Mouse (Mus musculus): Measurements from ENCODE around the gene Alpi. TPM values are rescaled to one million over a fixed set of nuclear protein-coding genes. Genes with fewer than 3 reads are reported as not detected.

The Alpi gene
- total and polyA plus RNA-seq, 3 experiments: not detected

DNA sequence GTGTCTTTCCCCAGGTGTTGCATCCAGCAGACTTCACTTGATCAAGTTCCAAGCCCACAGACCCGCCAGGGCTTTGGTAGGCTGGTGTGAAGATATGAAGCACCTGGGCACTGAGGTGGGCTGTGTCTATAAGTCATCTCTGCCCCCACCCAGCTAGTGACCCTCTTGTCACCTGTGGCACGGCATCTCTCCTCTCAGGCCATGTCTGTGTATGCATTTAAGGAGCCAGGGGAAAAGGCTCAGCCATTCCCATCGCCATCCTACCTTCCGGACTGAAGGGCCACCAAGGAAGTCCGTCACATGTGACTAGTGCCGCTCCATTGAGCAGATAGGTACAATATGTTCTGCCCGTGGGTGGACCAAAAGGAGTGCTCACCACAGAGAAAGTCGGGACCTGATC lies 5.8 kb downstream of the Alpi start:
- H3K36me3 ChIP-seq (ENCODE audit: control insufficient read depth in 1 of 2, insufficient read depth in 2 of 2, low read length in 2 of 2): no peaks in the 10 kb centered on the region
- no peak overlapping the region for H3K9ac ChIP-seq (ENCODE audit: control insufficient read depth, low read depth, low read length, poor library complexity, severe bottlenecking)
- no peak for DNase-seq (ENCODE audit: low read depth, low spot score)
- no peaks in the 10 kb centered on the region for H3K27me3 ChIP-seq (ENCODE audit: control insufficient read depth in 1 of 2, insufficient read depth in 2 of 2, low read length in 2 of 2)
- no peaks in the 10 kb centered on the region for H3K9me3 ChIP-seq (replicated peaks; ENCODE audit: insufficient read depth, low read length)
- no peak overlapping the region for H3K4me3 ChIP-seq (ENCODE audit: control insufficient read depth in 1 of 2, insufficient read depth in 1 of 2, low read depth in 2 of 2, low read length in 2 of 2)
- no peaks in the 10 kb centered on the region; a peak in 2 of 4 replicates for H3K4me1 ChIP-seq (ENCODE audit: control insufficient read depth in 1 of 2, insufficient read depth in 2 of 2, low read length in 2 of 2)
- TF ChIP-seq USF2 (IDR thresholded peaks at IDR 0.05; ENCODE audit: borderline replicate concordance in 1 of 2, insufficient read depth in 1 of 2, low read depth in 1 of 2, low read length in 2 of 2) (no peak), GABPA (IDR thresholded peaks at IDR 0.05; ENCODE audit: low read depth, low read length) (no peak), ETS1 (IDR thresholded peaks at IDR 0.05; ENCODE audit: low read depth, low read length) (no peak), ELF1 (IDR thresholded peaks at IDR 0.05; ENCODE audit: low read depth, low read length) (no peak), POLR2AphosphoS5 (IDR thresholded peaks at IDR 0.05; ENCODE audit: borderline replicate concordance, low read depth, low read length) (no peak), SMC3 (IDR thresholded peaks at IDR 0.05; ENCODE audit: low read depth, low read length) (no peak), KAT2A (conservative IDR thresholded peaks at IDR 0.05; ENCODE audit: low read depth, low read length) (no peak), MYB (IDR thresholded peaks at IDR 0.05; ENCODE audit: low read depth, low read length) (no peak), MXI1 (IDR thresholded peaks at IDR 0.05; ENCODE audit: low read depth, low read length) (no peak), MEF2A (IDR thresholded peaks at IDR 0.05; ENCODE audit: extremely low read depth, insufficient replicate concordance, low read depth, low read length, poor library complexity, severe bottlenecking) (no peak), GATA1 (IDR thresholded peaks at IDR 0.05; ENCODE audit: low read depth, low read length) (no peak), NELFE (IDR thresholded peaks at IDR 0.05; ENCODE audit: low read depth, low read length) (no peak), MAX (IDR thresholded peaks at IDR 0.05; ENCODE audit: low read length) (no peak), POLR2AphosphoS2 (IDR thresholded peaks at IDR 0.05; ENCODE audit: low read length) (no peak), CHD1 (IDR thresholded peaks at IDR 0.05; ENCODE audit: low read depth, low read length) (no peak), EP300 (IDR thresholded peaks at IDR 0.05; ENCODE audit: low read depth in 1 of 2, low read length in 2 of 2) (no peak), TCF12 (IDR thresholded peaks at IDR 0.05; ENCODE audit: low read depth, low read length) (no peak), TAL1 (IDR thresholded peaks at IDR 0.05; ENCODE audit: low read length) (no peak), BHLHE40 (IDR thresholded peaks at IDR 0.05; ENCODE audit: borderline replicate concordance, low read depth, low read length) (no peak)
- no peak overlapping the region for H3K27ac ChIP-seq (ENCODE audit: control insufficient read depth, low read depth, low read length)
- H3K79me2 ChIP-seq (ENCODE audit: control insufficient read depth, insufficient read depth, low read length, poor library complexity): no peaks in the 10 kb centered on the region

DNA sequence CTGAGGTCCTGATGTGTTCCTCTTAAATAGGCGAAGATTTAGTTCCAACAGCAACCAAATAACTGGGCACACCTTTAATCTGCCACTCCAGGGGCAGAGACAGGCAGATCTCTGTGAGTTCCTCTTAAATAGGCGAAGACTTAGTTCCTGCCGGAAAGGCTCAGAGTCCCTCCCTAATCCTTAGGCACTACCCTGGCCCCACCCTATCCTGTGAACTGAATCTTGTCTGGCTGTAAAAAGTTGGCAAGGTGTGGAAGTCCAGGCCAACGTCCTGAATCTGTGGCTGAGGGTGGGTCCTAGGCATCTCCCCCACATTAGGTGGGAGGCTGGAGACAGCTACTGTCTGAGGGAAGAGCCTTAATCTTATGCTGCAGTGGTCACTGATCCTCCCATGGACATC lies 11.6 kb downstream of the Alpi start, which contains the start of gene Alppl2:
Alppl2 (minus strand) TSS at position 101 of the 400 bp plus-strand sequence.
- no peak within 1 kb of the TSS for H3K4me3 ChIP-seq (ENCODE audit: control insufficient read depth in 1 of 2, insufficient read depth in 1 of 2, low read depth in 2 of 2, low read length in 2 of 2)

More for the DNA sequence above, 11.6 kb downstream of the Alpi start, which contains the start of gene Alppl2:
- H3K27me3 ChIP-seq (ENCODE audit: control insufficient read depth in 1 of 2, insufficient read depth in 2 of 2, low read length in 2 of 2): no peaks in the 10 kb centered on the region
- H3K79me2 ChIP-seq (ENCODE audit: control insufficient read depth, insufficient read depth, low read length, poor library complexity): no peaks in the 10 kb centered on the region
- DNase-seq (ENCODE audit: low read depth, low spot score): no peak
- TF ChIP-seq GABPA (IDR thresholded peaks at IDR 0.05; ENCODE audit: low read depth, low read length) (no peak), MAZ (IDR thresholded peaks at IDR 0.05; ENCODE audit: low read depth, low read length) (no peak), CTCF (IDR thresholded peaks at IDR 0.05 in 2 of 3, conservative IDR thresholded peaks at IDR 0.05 in 1 of 3; ENCODE audit: control insufficient read depth in 1 of 3, insufficient read depth in 1 of 3, low read depth in 2 of 3, low read length in 3 of 3, poor library complexity in 1 of 3, severe bottlenecking in 1 of 3) (no peak), ZMIZ1 (IDR thresholded peaks at IDR 0.05; ENCODE audit: low read depth, low read length) (no peak), TBP (IDR thresholded peaks at IDR 0.05; ENCODE audit: low read depth, low read length) (no peak), USF1 (IDR thresholded peaks at IDR 0.05; ENCODE audit: low read depth, low read length) (no peak), POLR2A (IDR thresholded peaks at IDR 0.05; ENCODE audit: control insufficient read depth in 1 of 2, insufficient read depth in 1 of 2, low read depth in 1 of 2, low read length in 2 of 2, poor library complexity in 1 of 2) (no peak)
- no peaks in the 10 kb centered on the region for H3K36me3 ChIP-seq (ENCODE audit: control insufficient read depth in 1 of 2, insufficient read depth in 2 of 2, low read length in 2 of 2)
- H3K9ac ChIP-seq (ENCODE audit: control insufficient read depth, low read depth, low read length, poor library complexity, severe bottlenecking): no peak within 1 kb of the TSS
- H3K4me1 ChIP-seq (ENCODE audit: control insufficient read depth in 1 of 2, insufficient read depth in 2 of 2, low read length in 2 of 2): no peaks in the 10 kb centered on the region
- no peaks in the 10 kb centered on the region for H3K9me3 ChIP-seq (replicated peaks; ENCODE audit: insufficient read depth, low read length)
- no peak within 1 kb of the TSS for H3K27ac ChIP-seq (ENCODE audit: control insufficient read depth, low read depth, low read length)

Measured in MEL (cell line).